In the genomic region with DNA sequence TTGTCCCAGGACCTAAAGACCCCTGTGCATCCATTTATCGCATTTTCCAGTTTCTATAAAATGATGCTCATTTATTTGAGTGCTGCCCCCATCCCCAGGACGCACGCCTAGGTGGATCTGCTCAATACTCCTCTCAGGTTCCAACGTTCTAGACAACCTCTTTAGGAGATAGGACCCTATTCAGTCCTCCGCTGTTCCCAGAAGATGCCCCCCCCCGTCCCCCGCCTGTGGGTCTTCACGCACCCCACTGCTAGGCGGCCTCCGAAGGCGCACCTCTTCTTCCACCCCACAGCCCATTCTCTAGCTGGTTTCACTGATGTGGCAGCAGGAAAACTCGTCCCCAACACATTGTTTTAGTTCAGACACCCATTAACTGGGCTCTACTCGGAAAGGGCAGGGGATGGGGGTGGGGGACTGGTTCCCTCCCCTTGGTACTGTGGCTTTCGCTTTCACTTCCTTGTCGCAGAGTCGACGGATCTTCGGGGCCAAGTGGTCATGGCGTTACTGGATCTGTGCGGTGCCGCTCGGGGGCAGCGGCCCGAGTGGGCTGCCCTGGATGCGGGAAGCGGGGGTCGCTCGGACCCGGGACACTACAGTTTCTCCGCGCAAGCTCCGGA, we compare ENCODE assay signal across 8 mouse cellular contexts. TPM values are rescaled to one million over a fixed set of nuclear protein-coding genes. Genes with fewer than 3 reads are reported as not detected.
A peak's percentile ranks its signal among the peaks of the same experiment; 100 is the strongest.
DNase-seq lines count a peak whose midpoint lies in the region; ATAC-seq and TF ChIP-seq lines count a peak whose summit lies in the region.

No protein-coding gene starts in this region.

- H3K27me3 ChIP-seq in embryonic facial prominence, embryonic 11.5 days (ENCODE audit: control insufficient read depth, insufficient read depth, low read length) = peaks cover 60% of the 10 kb centered on the region
- H3K27me3 ChIP-seq in heart, postnatal 0 days (ENCODE audit: control insufficient read depth, insufficient read depth, low read length) = peaks cover 54% of the 10 kb centered on the region
- H3K27me3 ChIP-seq in stomach, embryonic 14.5 days (ENCODE audit: control insufficient read depth, insufficient read depth, low read length) = peaks cover 35% of the 10 kb centered on the region

- H3K4me2 ChIP-seq in embryonic facial prominence, embryonic 11.5 days (ENCODE audit: low read depth, low read length) = peak overlapping the region; percentile 60
- peak overlapping the region; percentile 74 for H3K4me2 ChIP-seq in heart, postnatal 0 days (ENCODE audit: low read depth, low read length)
- H3K4me2 ChIP-seq in stomach, embryonic 14.5 days (replicated peaks; ENCODE audit: low read depth, low read length) = peak overlapping the region; percentile 62

- H3K4me1 ChIP-seq in embryonic facial prominence, embryonic 11.5 days (ENCODE audit: control insufficient read depth, insufficient read depth, low read length) = no peaks in the 10 kb centered on the region; the same call in 1 of the 2 replicates
- no peaks in the 10 kb centered on the region for H3K4me1 ChIP-seq in heart, postnatal 0 days (ENCODE audit: control insufficient read depth, insufficient read depth)
- 0 out of 2 replicates have a peak, but pooled peaks cover 5% of the 10 kb centered on the region for H3K4me1 ChIP-seq in stomach, embryonic 14.5 days (ENCODE audit: control insufficient read depth, insufficient read depth, low read length)

- no peak for ATAC-seq in embryonic facial prominence, embryonic 11.5 days (replicated peaks; ENCODE audit: insufficient number of reproducible peaks, low FRiP score, low TSS enrichment, low read depth)
- ATAC-seq in heart, postnatal 0 days (ENCODE audit: insufficient read depth, low read depth) = peak; percentile 33; the same call in 1 of the 2 replicates
- ATAC-seq in megakaryocyte, adult 5-6 weeks (ENCODE audit: poor library complexity, severe bottlenecking) = peak; percentile 81
- no peak for ATAC-seq in stomach, embryonic 14.5 days (ENCODE audit: insufficient number of reproducible peaks, insufficient read depth, low FRiP score, low read depth)
- ATAC-seq in erythroid progenitor cell, adult 5-6 weeks (replicated peaks; ENCODE audit: low FRiP score, poor library complexity, severe bottlenecking) = no peak

- TF ChIP-seq CTCF in heart, postnatal 0 days (IDR thresholded peaks at IDR 0.05; ENCODE audit: low read depth) = no peak

- DNase-seq in cerebellum, postnatal 14 days = peak; percentile 15 to 26
- no peak for DNase-seq in cerebellum, postnatal 25 days
- no peak for DNase-seq in embryonic facial prominence, embryonic 11.5 days (ENCODE audit: low spot score)
- DNase-seq in heart, postnatal 0 days (ENCODE audit: low spot score) = peak; percentile 25
- DNase-seq in kidney, postnatal 14 days = peak; percentile 64

- no peaks in the 10 kb centered on the region for H3K36me3 ChIP-seq in embryonic facial prominence, embryonic 11.5 days (replicated peaks; ENCODE audit: control insufficient read depth, insufficient read depth, low read depth, low read length)
- no peaks in the 10 kb centered on the region for H3K36me3 ChIP-seq in heart, postnatal 0 days (replicated peaks; ENCODE audit: control insufficient read depth, insufficient read depth, low read length)
- H3K36me3 ChIP-seq in stomach, embryonic 14.5 days (ENCODE audit: control insufficient read depth, insufficient read depth, low read length) = no peaks in the 10 kb centered on the region

- no peaks in the 10 kb centered on the region for H3K9me3 ChIP-seq in embryonic facial prominence, embryonic 11.5 days (replicated peaks; ENCODE audit: control insufficient read depth, low read length)
- no peaks in the 10 kb centered on the region for H3K9me3 ChIP-seq in heart, postnatal 0 days (replicated peaks; ENCODE audit: control insufficient read depth, low read length)
- no peaks in the 10 kb centered on the region for H3K9me3 ChIP-seq in stomach, embryonic 14.5 days (ENCODE audit: control insufficient read depth, low read depth, low read length)

- 3% methylated on average over 32 of the region's 32 CpGs for WGBS in embryonic facial prominence, embryonic 11.5 days
- 3% methylated on average over 32 of the region's 32 CpGs for WGBS in heart, postnatal 0 days
- 3% methylated on average over 32 of the region's 32 CpGs for WGBS in stomach, embryonic 14.5 days

- H3K9ac ChIP-seq in embryonic facial prominence, embryonic 11.5 days (replicated peaks; ENCODE audit: low read length) = no peak overlapping the region
- peak overlapping the region; percentile 55 for H3K9ac ChIP-seq in heart, postnatal 0 days (replicated peaks; ENCODE audit: low read depth, low read length)
- H3K9ac ChIP-seq in stomach, embryonic 14.5 days (replicated peaks; ENCODE audit: low read depth, low read length) = 0 out of 2 replicates have a peak overlapping the region, but pooled peaks have one; percentile 21

- no peak for TF ChIP-seq EP300 in heart, postnatal 0 days (IDR thresholded peaks at IDR 0.05; ENCODE audit: low read depth)

- H3K27ac ChIP-seq in embryonic facial prominence, embryonic 11.5 days (replicated peaks; ENCODE audit: low read depth, low read length) = no peak overlapping the region
- H3K27ac ChIP-seq in heart, postnatal 0 days (ENCODE audit: low read depth) = peak overlapping the region; percentile 13; the same call in 1 of the 2 replicates
- H3K27ac ChIP-seq in stomach, embryonic 14.5 days (ENCODE audit: low read length) = no peak overlapping the region

- H3K4me3 ChIP-seq in embryonic facial prominence, embryonic 11.5 days (ENCODE audit: low read depth, low read length) = peak overlapping the region; percentile 31
- H3K4me3 ChIP-seq in heart, postnatal 0 days (ENCODE audit: low read depth, low read length) = peak overlapping the region; percentile 63
- H3K4me3 ChIP-seq in stomach, embryonic 14.5 days (ENCODE audit: low read depth, low read length) = peak overlapping the region; percentile 40

RNA-seq across cellular contexts. Expression of a gene that starts 0.5 kb away (rescaled TPM):
- 1.7 and 2.1 TPM in 2 replicates for polyA plus RNA-seq in embryonic facial prominence, embryonic 11.5 days (2014; fragmentation: Nextera tagmentation; extraction: Ambion mirVana)
- 9.7 and 11.0 TPM in 2 replicates for total RNA-seq in heart, postnatal 0 days (2014; rRNA removed; ENCODE audit: low replicate concordance)
- polyA plus RNA-seq in heart, postnatal 0 days (2015; fragmentation: Nextera tagmentation; extraction: Ambion mirVana) = 9.4 and 9.9 TPM in 2 replicates
- total RNA-seq in megakaryocyte, adult 5-6 weeks (2015) = 230 and 263 TPM in 2 replicates
- total RNA-seq in megakaryocyte, adult 5-6 weeks (2017) = 339 and 455 TPM in 2 replicates
- 5.9 and 8.3 TPM in 2 replicates for polyA plus RNA-seq in stomach, embryonic 14.5 days (2014; fragmentation: Nextera tagmentation; extraction: Ambion mirVana)
- 38.1 and 68.1 TPM in 2 replicates for total RNA-seq in erythroid progenitor cell, adult 5-6 weeks (2015; ENCODE audit: low replicate concordance)
- total RNA-seq in erythroid progenitor cell, adult 5-6 weeks (2017; ENCODE audit: low replicate concordance) = 29.3 and 38.3 TPM in 2 replicates

RNA-seq across cellular contexts. Expression of a gene that starts 5.3 kb away (rescaled TPM):
- polyA plus RNA-seq in embryonic facial prominence, embryonic 11.5 days (2014; fragmentation: Nextera tagmentation; extraction: Ambion mirVana) = 0.77 and 1.2 TPM in 2 replicates
- total RNA-seq in heart, postnatal 0 days (2014; rRNA removed; ENCODE audit: low replicate concordance) = 3.3 and 14.5 TPM in 2 replicates
- 7.0 and 7.5 TPM in 2 replicates for polyA plus RNA-seq in heart, postnatal 0 days (2015; fragmentation: Nextera tagmentation; extraction: Ambion mirVana)
- 6.4 and 7.1 TPM in 2 replicates for total RNA-seq in megakaryocyte, adult 5-6 weeks (2015)
- total RNA-seq in megakaryocyte, adult 5-6 weeks (2017) = 34.2 and 35.9 TPM in 2 replicates
- 1.6 and 2.4 TPM in 2 replicates for polyA plus RNA-seq in stomach, embryonic 14.5 days (2014; fragmentation: Nextera tagmentation; extraction: Ambion mirVana)
- total RNA-seq in erythroid progenitor cell, adult 5-6 weeks (2015; ENCODE audit: low replicate concordance) = 4.7 and 6.7 TPM in 2 replicates
- total RNA-seq in erythroid progenitor cell, adult 5-6 weeks (2017; ENCODE audit: low replicate concordance) = 7.7 and 16.6 TPM in 2 replicates

RNA-seq across cellular contexts. Expression of a gene that starts 10.4 kb away (rescaled TPM):
- polyA plus RNA-seq in embryonic facial prominence, embryonic 11.5 days (2014; fragmentation: Nextera tagmentation; extraction: Ambion mirVana) = 0.67 and 1.1 TPM in 2 replicates
- total RNA-seq in heart, postnatal 0 days (2014; rRNA removed; ENCODE audit: low replicate concordance) = 2.9 and 6.3 TPM in 2 replicates
- polyA plus RNA-seq in heart, postnatal 0 days (2015; fragmentation: Nextera tagmentation; extraction: Ambion mirVana) = 2.5 and 3.6 TPM in 2 replicates
- total RNA-seq in megakaryocyte, adult 5-6 weeks (2015) = 142 and 149 TPM in 2 replicates
- 78.7 and 125 TPM in 2 replicates for total RNA-seq in megakaryocyte, adult 5-6 weeks (2017)
- 3.4 and 4.4 TPM in 2 replicates for polyA plus RNA-seq in stomach, embryonic 14.5 days (2014; fragmentation: Nextera tagmentation; extraction: Ambion mirVana)
- 23.5 and 39.3 TPM in 2 replicates for total RNA-seq in erythroid progenitor cell, adult 5-6 weeks (2015; ENCODE audit: low replicate concordance)
- 21.3 and 36.5 TPM in 2 replicates for total RNA-seq in erythroid progenitor cell, adult 5-6 weeks (2017; ENCODE audit: low replicate concordance)

RNA-seq across cellular contexts. Expression of a gene that starts 10.7 kb away (rescaled TPM):
- 2.3 and 2.6 TPM in 2 replicates for polyA plus RNA-seq in embryonic facial prominence, embryonic 11.5 days (2014; fragmentation: Nextera tagmentation; extraction: Ambion mirVana)
- total RNA-seq in heart, postnatal 0 days (2014; rRNA removed; ENCODE audit: low replicate concordance) = 8.8 and 10.7 TPM in 2 replicates
- 2.7 and 3.7 TPM in 2 replicates for polyA plus RNA-seq in heart, postnatal 0 days (2015; fragmentation: Nextera tagmentation; extraction: Ambion mirVana)
- total RNA-seq in megakaryocyte, adult 5-6 weeks (2015) = 43.4 and 46.2 TPM in 2 replicates
- total RNA-seq in megakaryocyte, adult 5-6 weeks (2017) = 96.5 and 101 TPM in 2 replicates
- 5.2 and 7.2 TPM in 2 replicates for polyA plus RNA-seq in stomach, embryonic 14.5 days (2014; fragmentation: Nextera tagmentation; extraction: Ambion mirVana)
- 12.6 and 21.0 TPM in 2 replicates for total RNA-seq in erythroid progenitor cell, adult 5-6 weeks (2015; ENCODE audit: low replicate concordance)
- total RNA-seq in erythroid progenitor cell, adult 5-6 weeks (2017; ENCODE audit: low replicate concordance) = 21.6 and 35.4 TPM in 2 replicates

RNA-seq across cellular contexts. Expression of a gene that starts 40.7 kb away (rescaled TPM):
- polyA plus RNA-seq in embryonic facial prominence, embryonic 11.5 days (2014; fragmentation: Nextera tagmentation; extraction: Ambion mirVana) = not detected in 2 replicates
- total RNA-seq in heart, postnatal 0 days (2014; rRNA removed; ENCODE audit: low replicate concordance) = not detected in 2 replicates
- polyA plus RNA-seq in heart, postnatal 0 days (2015; fragmentation: Nextera tagmentation; extraction: Ambion mirVana) = 0.08 and 0.14 TPM in 2 replicates
- 4.2 and 4.7 TPM in 2 replicates for total RNA-seq in megakaryocyte, adult 5-6 weeks (2015)
- total RNA-seq in megakaryocyte, adult 5-6 weeks (2017) = 2.4 and 2.5 TPM in 2 replicates
- 0.54 TPM in 1 of 2 replicates, not detected in the other for polyA plus RNA-seq in stomach, embryonic 14.5 days (2014; fragmentation: Nextera tagmentation; extraction: Ambion mirVana)
- total RNA-seq in erythroid progenitor cell, adult 5-6 weeks (2015; ENCODE audit: low replicate concordance) = 10.1 and 21.4 TPM in 2 replicates
- total RNA-seq in erythroid progenitor cell, adult 5-6 weeks (2017; ENCODE audit: low replicate concordance) = 8.0 and 14.1 TPM in 2 replicates

Comparison
In these comparisons a context has a peak if more than half of its experiments do, and no peak if none do; other contexts are left out.
1. DNase-seq: peak in cerebellum, postnatal 14 days (2 of 2), heart, postnatal 0 days (single experiment) and kidney, postnatal 14 days (single experiment); none in cerebellum, postnatal 25 days (0 of 2) and embryonic facial prominence, embryonic 11.5 days (single experiment).
2. ATAC-seq: peak in heart, postnatal 0 days (single experiment) and megakaryocyte, adult 5-6 weeks (single experiment); none in embryonic facial prominence, embryonic 11.5 days (single experiment), stomach, embryonic 14.5 days (single experiment) and erythroid progenitor cell, adult 5-6 weeks (single experiment).
3. Peak in every context shown above with its lines, with median percentiles within 50 percentile points of each other: H3K4me2 ChIP-seq and H3K4me3 ChIP-seq.